Mouse (Mus musculus) kidney, embryonic 16.5 days (tissue): ENCODE results near the gene Zpr1. TPM values are rescaled to one million over a fixed set of nuclear protein-coding genes. Genes with fewer than 3 reads are reported as not detected.
"Not testable (repeated sequence)": the region's sequence is repeated elsewhere in the genome, so short reads cannot be mapped to it uniquely, and the experiment has no call there.

ENCODE experiments used
- ATAC-seq: fragments of 200-750 bp; cut with Nextera tagmentation; 2 replicates; pipeline ENCODE4 v1.8.0; 2017; ENCODE audit warnings: moderate TSS enrichment; ENCODE audit not compliant: low FRiP score, low TSS enrichment
- H3K27ac ChIP-seq: fragments of 300-500 bp; sonication (generic); 2 replicates; pipeline ENCODE4 v1.5.1; 2014; ENCODE audit warnings: low read length
- H3K27me3 ChIP-seq: fragments of 300-500 bp; sonication (generic); 2 replicates; pipeline ENCODE4 v1.6.1; 2014; ENCODE audit warnings: low read length, control low read depth, mixed read lengths; ENCODE audit not compliant: insufficient read depth
- H3K36me3 ChIP-seq: fragments of 300-500 bp; sonication (generic); 2 replicates; pipeline ENCODE4 v1.6.1; 2014; ENCODE audit warnings: low read length, control low read depth, mixed read lengths; ENCODE audit not compliant: insufficient read depth
- H3K4me1 ChIP-seq: fragments of 300-500 bp; sonication (generic); 2 replicates; pipeline ENCODE4 v1.6.1; 2014; ENCODE audit warnings: low read length, control low read depth, mixed read lengths; ENCODE audit not compliant: insufficient read depth
- H3K4me2 ChIP-seq: fragments of 300-500 bp; sonication (generic); replicated peaks from 2 replicates; pipeline ENCODE4 v1.6.1; 2014; ENCODE audit warnings: low read depth, low read length
- H3K4me3 ChIP-seq: fragments of 300-500 bp; sonication (generic); 2 replicates; pipeline ENCODE4 v1.5.1; 2014; ENCODE audit warnings: mild to moderate bottlenecking, low read length
- H3K9ac ChIP-seq: fragments of 300-500 bp; sonication (generic); replicated peaks from 2 replicates; pipeline ENCODE4 v1.6.1; 2014; ENCODE audit warnings: low read length
- H3K9me3 ChIP-seq: fragments of 300-500 bp; sonication (generic); 2 replicates; pipeline ENCODE4 v1.6.1; 2016; ENCODE audit warnings: low read length, control low read depth
- WGBS: fragments of 180-500 bp; shearing (Covaris S2); extraction: QIAGEN DNeasy Blood & Tissue Kit; methylation state at CpG from one replicate; pipeline ENCODE4 v1.1.7; 2014; 5-methylcytosine and 5-hydroxymethylcytosine counted together
- polyA plus RNA-seq: library from polyadenylated mRNA; unstranded; fragments of >200 nt; fragmentation: Nextera tagmentation; extraction: Ambion mirVana; gene quantifications from 2 replicates; pipeline ENCODE4 v1.2.1, GENCODE M21; 2015

Zpr1 gene
- polyA plus RNA-seq, 1 experiment from 2014 or later, result 61.9 TPM

GRCm38 (mm10) chr9:46302142-46302541 lies 29.3 kb downstream of the Zpr1 start:
- H3K4me2 ChIP-seq, result no peak overlapping the region
- no peak for ATAC-seq
- no peaks in the 10 kb centered on the region for H3K27me3 ChIP-seq
- WGBS, result 6% methylated on average over 2 of the region's 2 CpGs
- H3K27ac ChIP-seq, result no peak overlapping the region
- H3K4me1 ChIP-seq, result no peaks in the 10 kb centered on the region
- no peaks in the 10 kb centered on the region for H3K9me3 ChIP-seq
- no peak overlapping the region for H3K4me3 ChIP-seq
- H3K36me3 ChIP-seq, result peaks cover 22% of the 10 kb centered on the region; the same call in 1 of the 2 replicates
- H3K9ac ChIP-seq, result no peak overlapping the region

GRCm38 (mm10) chr9:46309121-46309520 lies 36.3 kb downstream of the Zpr1 start:
- H3K4me1 ChIP-seq, result peaks cover 5% of the 10 kb centered on the region; the same call in 1 of the 2 replicates
- H3K4me2 ChIP-seq, result no peak overlapping the region
- H3K27me3 ChIP-seq, result no peaks in the 10 kb centered on the region
- no peaks in the 10 kb centered on the region for H3K9me3 ChIP-seq
- H3K4me3 ChIP-seq, result no peak overlapping the region
- no peak overlapping the region for H3K27ac ChIP-seq
- no peak for ATAC-seq
- H3K9ac ChIP-seq, result no peak overlapping the region
- H3K36me3 ChIP-seq, result no peaks in the 10 kb centered on the region
- 8% methylated on average over 7 of the region's 7 CpGs for WGBS

DNA sequence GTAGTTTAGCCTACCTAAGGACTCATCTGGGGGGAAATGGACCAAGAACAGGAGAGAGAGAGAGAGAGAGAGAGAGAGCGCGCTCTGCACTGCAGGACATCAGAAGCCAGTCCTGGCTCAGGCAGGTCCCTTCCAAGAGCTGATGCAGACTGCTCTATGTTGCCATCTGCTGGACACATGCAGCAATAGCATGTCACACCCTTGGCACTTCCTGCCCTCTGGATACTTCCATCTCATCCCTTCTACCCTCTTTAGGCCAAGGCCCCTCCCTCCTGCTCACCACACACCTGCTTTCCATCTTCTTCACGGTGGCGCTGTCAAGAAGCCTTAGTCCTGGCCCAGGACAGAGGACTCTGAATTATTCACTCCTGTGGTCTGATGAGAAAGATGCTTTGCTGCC lies 41.6 kb downstream of the Zpr1 start:
- Histone ChIP-seq H3K27ac (no peak overlapping the region), H3K9me3 (0 out of 2 replicates have a peak, but pooled peaks cover 1% of the 10 kb centered on the region), H3K27me3 (no peaks in the 10 kb centered on the region), H3K9ac (no peak overlapping the region), H3K4me2 (no peak overlapping the region), H3K4me3 (no peak overlapping the region), H3K36me3 (no peaks in the 10 kb centered on the region), H3K4me1 (no peaks in the 10 kb centered on the region)
- 12% methylated on average over 4 of the region's 4 CpGs for WGBS
- 0 out of 2 replicates have a peak, but pooled peaks have one; percentile 54 for ATAC-seq

- Histone ChIP-seq H3K4me2 (no peak overlapping the region), H3K36me3 (no peaks in the 10 kb centered on the region), H3K27me3 (no peaks in the 10 kb centered on the region), H3K4me1 (no peaks in the 10 kb centered on the region), H3K27ac (no peak overlapping the region), H3K4me3 (no peak overlapping the region), H3K9ac (no peak overlapping the region), H3K9me3 (0 out of 2 replicates have a peak, but pooled peaks cover 5% of the 10 kb centered on the region)
- ATAC-seq, result no peak
- WGBS, result 40% methylated on average over 2 of the region's 2 CpGs
Observed at GRCm38 (mm10) chr9:46314921-46315320, 42.1 kb downstream of the Zpr1 start.

GRCm38 (mm10) chr9:46315807-46316365 lies 43.0 kb downstream of the Zpr1 start:
- WGBS, result 39% methylated on average over 11 of the region's 11 CpGs
- 0 out of 2 replicates have a peak, but pooled peaks have one; percentile 30 for ATAC-seq
- no peak overlapping the region for H3K9ac ChIP-seq

DNA sequence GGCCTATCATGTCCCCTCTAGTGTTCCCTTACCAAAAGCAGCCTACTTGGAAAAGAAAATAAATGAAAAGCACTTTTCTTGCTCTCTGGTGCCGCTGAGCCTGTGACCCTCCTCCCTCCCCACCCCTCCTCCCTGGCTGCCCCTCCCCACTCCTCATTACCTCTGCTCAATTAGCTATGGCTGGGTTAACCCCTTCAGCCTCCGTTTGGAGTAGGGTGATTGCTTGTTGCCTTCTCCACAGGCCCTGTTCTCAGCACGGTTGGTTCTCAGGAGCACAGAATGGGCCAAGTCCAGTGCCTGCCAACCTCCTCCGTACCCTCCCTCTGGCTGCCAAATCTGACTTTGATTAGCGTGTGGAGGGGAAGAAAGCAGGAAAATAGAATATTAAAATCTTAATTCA lies 43.5 kb downstream of the Zpr1 start:
- 27% methylated on average over 5 of the region's 5 CpGs for WGBS
- Histone ChIP-seq H3K27me3 (no peaks in the 10 kb centered on the region), H3K4me2 (no peak overlapping the region), H3K27ac (no peak overlapping the region), H3K9ac (no peak overlapping the region), H3K36me3 (no peaks in the 10 kb centered on the region), H3K4me1 (no peaks in the 10 kb centered on the region), H3K9me3 (0 out of 2 replicates have a peak, but pooled peaks cover 6% of the 10 kb centered on the region), H3K4me3 (no peak overlapping the region)
- no peak for ATAC-seq

More at GRCm38 (mm10) chr9:46315807-46316365, 43.0 kb downstream of the Zpr1 start:
- no peaks in the 10 kb centered on the region for H3K36me3 ChIP-seq
- no peak overlapping the region for H3K27ac ChIP-seq
- 0 out of 2 replicates have a peak, but pooled peaks cover 6% of the 10 kb centered on the region for H3K9me3 ChIP-seq
- no peaks in the 10 kb centered on the region for H3K4me1 ChIP-seq
- no peak overlapping the region for H3K4me3 ChIP-seq
- no peaks in the 10 kb centered on the region for H3K27me3 ChIP-seq
- no peak overlapping the region for H3K4me2 ChIP-seq

DNA sequence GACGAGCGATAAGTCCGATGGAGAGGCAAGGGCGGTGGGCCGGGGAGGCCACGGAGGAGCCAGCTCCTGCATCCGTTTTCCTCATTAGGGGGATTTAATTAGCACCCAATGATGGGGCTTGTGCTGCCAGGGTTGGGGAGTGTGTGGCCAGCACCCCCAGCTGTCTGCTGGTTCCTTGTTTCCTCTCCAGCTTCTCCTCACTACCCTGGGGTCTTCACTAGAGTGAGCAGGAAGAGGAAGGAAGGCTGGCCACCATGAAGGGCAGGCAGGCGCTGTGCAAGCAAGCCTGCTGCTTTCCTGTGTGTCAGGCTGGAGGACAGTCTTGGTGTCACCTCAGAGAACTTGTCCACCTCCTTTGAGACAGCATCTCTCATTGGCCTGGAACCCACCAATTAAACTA lies 44.0 kb downstream of the Zpr1 start:
- Histone ChIP-seq H3K4me3 (no peak overlapping the region), H3K4me2 (no peak overlapping the region), H3K27ac (no peak overlapping the region), H3K36me3 (no peaks in the 10 kb centered on the region), H3K9ac (no peak overlapping the region), H3K27me3 (no peaks in the 10 kb centered on the region), H3K9me3 (0 out of 2 replicates have a peak, but pooled peaks cover 6% of the 10 kb centered on the region), H3K4me1 (no peaks in the 10 kb centered on the region)
- ATAC-seq, result no peak
- 54% methylated on average over 8 of the region's 8 CpGs for WGBS

DNA sequence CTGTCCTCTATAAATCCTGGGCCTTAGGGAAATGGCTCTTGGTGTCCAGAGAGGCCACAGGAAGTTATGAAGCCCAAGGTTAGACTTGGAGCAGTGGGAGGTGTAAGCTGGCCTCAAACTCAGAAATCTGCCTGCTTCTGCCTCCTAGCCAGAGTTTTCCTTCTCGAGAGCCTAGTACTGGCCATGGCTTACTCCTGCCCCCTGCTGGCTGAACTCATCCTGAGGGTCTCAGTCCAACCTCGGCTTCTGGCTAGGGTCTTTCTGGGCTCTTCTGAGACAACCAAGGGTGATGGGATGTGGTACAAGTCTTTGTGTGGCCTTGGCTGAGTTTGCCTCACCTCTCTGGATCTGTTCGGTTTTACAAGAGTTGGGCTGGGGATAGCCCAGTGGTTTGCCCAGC lies 45.1 kb downstream of the Zpr1 start:
- no peak for ATAC-seq

DNA sequence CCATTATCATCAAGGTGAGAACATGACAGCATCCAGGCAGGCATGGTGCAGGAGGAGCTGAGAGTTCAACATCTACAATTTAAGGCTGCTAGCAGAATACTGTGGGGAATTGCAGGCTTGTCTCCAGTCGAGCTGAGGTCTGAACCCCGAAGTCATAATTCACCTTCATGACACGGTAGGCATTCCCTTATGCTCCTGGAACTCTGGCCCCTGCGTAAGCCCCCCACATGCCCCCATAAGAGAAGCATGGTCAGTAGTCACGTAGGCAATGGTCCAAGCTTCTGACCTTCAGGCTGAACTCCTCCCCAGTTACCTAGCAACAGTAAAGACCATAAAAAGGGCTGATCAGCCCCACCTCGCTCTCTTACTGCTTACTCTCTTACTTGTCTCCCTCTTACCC lies 47.0 kb downstream of the Zpr1 start, which contains the start of gene 4931429L15Rik:
TSS of gene 4931429L15Rik (minus strand) at position 101 of the 400 bp plus-strand sequence.
- not testable (repeated sequence) for ATAC-seq, H3K27ac ChIP-seq

More for the DNA sequence above, 45.1 kb downstream of the Zpr1 start:
- Histone ChIP-seq H3K9ac (no peak overlapping the region), H3K36me3 (no peaks in the 10 kb centered on the region), H3K27ac (no peak overlapping the region), H3K9me3 (0 out of 2 replicates have a peak, but pooled peaks cover 6% of the 10 kb centered on the region), H3K4me1 (no peaks in the 10 kb centered on the region), H3K27me3 (no peaks in the 10 kb centered on the region), H3K4me3 (no peak overlapping the region), H3K4me2 (no peak overlapping the region)
- 92% methylated on average over 3 of the region's 3 CpGs for WGBS

DNA sequence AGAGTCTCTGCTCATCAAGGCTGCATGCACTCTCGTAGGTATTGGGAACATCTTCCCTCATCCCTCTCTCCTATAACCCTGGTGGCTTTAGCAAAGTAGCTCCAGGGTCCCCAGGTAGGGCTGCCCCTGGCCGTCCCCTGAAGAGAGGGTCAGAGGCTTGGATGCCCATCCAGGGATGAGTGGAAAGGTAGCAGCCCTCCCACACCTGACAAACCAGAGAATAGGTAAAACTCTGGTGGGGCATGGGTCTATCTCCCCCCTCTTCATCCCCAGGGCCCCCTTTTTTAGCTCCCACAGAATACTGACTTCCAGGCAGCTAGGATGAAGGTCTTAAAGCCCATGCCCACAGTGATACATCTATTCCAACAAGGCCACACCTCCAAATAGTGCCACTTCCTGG lies 47.6 kb downstream of the Zpr1 start:
- H3K27me3 ChIP-seq, result no peaks in the 10 kb centered on the region
- 0 out of 2 replicates have a peak, but pooled peaks cover 6% of the 10 kb centered on the region for H3K9me3 ChIP-seq
- H3K27ac ChIP-seq, result no peak overlapping the region
- no peak overlapping the region for H3K4me3 ChIP-seq
- no peak for ATAC-seq
- H3K36me3 ChIP-seq, result no peaks in the 10 kb centered on the region
- H3K9ac ChIP-seq, result no peak overlapping the region
- no peak overlapping the region for H3K4me2 ChIP-seq
- H3K4me1 ChIP-seq, result no peaks in the 10 kb centered on the region
- WGBS, result 93% methylated on average over 2 of the region's 2 CpGs

More for the DNA sequence above, 47.0 kb downstream of the Zpr1 start, which contains the start of gene 4931429L15Rik:
- not testable (repeated sequence) for H3K4me2 ChIP-seq, H3K9me3 ChIP-seq, H3K4me1 ChIP-seq, H3K27me3 ChIP-seq, H3K36me3 ChIP-seq, H3K4me3 ChIP-seq, H3K9ac ChIP-seq
- WGBS, result 72% methylated on average over 6 of the region's 6 CpGs
